Mouse (Mus musculus): ENCODE results near the gene Palm2. TPM values are rescaled to one million over a fixed set of nuclear protein-coding genes. Genes with fewer than 3 reads are reported as not detected.

The Palm2 gene
- polyA plus RNA-seq, 1 experiment: not detected

- TF ChIP-seq POLR2A (IDR thresholded peaks at IDR 0.05; ENCODE audit: low read depth, low read length) (no peak), CTCF (IDR thresholded peaks at IDR 0.05; ENCODE audit: extremely low read depth, insufficient read depth, insufficient read length, insufficient replicate concordance) (no peak)
- Histone ChIP-seq H3K36me3 (ENCODE audit: control insufficient read depth, insufficient read depth, low read length) (no peaks in the 10 kb centered on the region), H3K27ac (ENCODE audit: insufficient read depth, low read length) (no peak overlapping the region), H3K4me3 (ENCODE audit: extremely low read depth, insufficient read depth, insufficient read length) (no peak overlapping the region), H3K27me3 (ENCODE audit: control insufficient read depth, insufficient read depth, low read length) (no peaks in the 10 kb centered on the region), H3K4me1 (ENCODE audit: control insufficient read depth, insufficient read depth, insufficient read length) (no peaks in the 10 kb centered on the region)
- DNase-seq (ENCODE audit: low read depth in 1 of 2, low spot score in 2 of 2): no peak
- WGBS: 86% methylated on average over 6 of the region's 6 CpGs
These were observed 140.6 kb downstream of the Palm2 start for GRCm38 (mm10) chr4:57574646-57575045.

- Histone ChIP-seq H3K36me3 (ENCODE audit: control insufficient read depth, insufficient read depth, low read length) (no peaks in the 10 kb centered on the region), H3K4me3 (ENCODE audit: extremely low read depth, insufficient read depth, insufficient read length) (no peak overlapping the region), H3K27me3 (ENCODE audit: control insufficient read depth, insufficient read depth, low read length) (no peaks in the 10 kb centered on the region), H3K4me1 (ENCODE audit: control insufficient read depth, insufficient read depth, insufficient read length) (no peaks in the 10 kb centered on the region), H3K27ac (ENCODE audit: insufficient read depth, low read length) (no peak overlapping the region)
- TF ChIP-seq CTCF (IDR thresholded peaks at IDR 0.05; ENCODE audit: extremely low read depth, insufficient read depth, insufficient read length, insufficient replicate concordance): no peak
- no peak for TF ChIP-seq POLR2A (IDR thresholded peaks at IDR 0.05; ENCODE audit: low read depth, low read length)
- 86% methylated on average over 5 of the region's 5 CpGs for WGBS
- no peak for DNase-seq (ENCODE audit: low read depth in 1 of 2, low spot score in 2 of 2)
These were observed 141.6 kb downstream of the Palm2 start for GRCm38 (mm10) chr4:57575686-57576085.

- TF ChIP-seq CTCF (IDR thresholded peaks at IDR 0.05; ENCODE audit: extremely low read depth, insufficient read depth, insufficient read length, insufficient replicate concordance): no peak
- TF ChIP-seq POLR2A (IDR thresholded peaks at IDR 0.05; ENCODE audit: low read depth, low read length): no peak
- H3K27ac ChIP-seq (ENCODE audit: insufficient read depth, low read length): no peak overlapping the region
- WGBS: 84% methylated on average over 11 of the region's 11 CpGs
These were observed 142.0 kb downstream of the Palm2 start for GRCm38 (mm10) chr4:57576095-57576494.

GRCm38 (mm10) chr4:57579683-57580082 lies 145.6 kb downstream of the Palm2 start:
- H3K4me1 ChIP-seq (ENCODE audit: control insufficient read depth, insufficient read depth, insufficient read length): no peaks in the 10 kb centered on the region
- no peaks in the 10 kb centered on the region for H3K27me3 ChIP-seq (ENCODE audit: control insufficient read depth, insufficient read depth, low read length)
- DNase-seq (ENCODE audit: low read depth in 1 of 2, low spot score in 2 of 2): no peak
- TF ChIP-seq POLR2A (IDR thresholded peaks at IDR 0.05; ENCODE audit: low read depth, low read length) (no peak), CTCF (IDR thresholded peaks at IDR 0.05; ENCODE audit: extremely low read depth, insufficient read depth, insufficient read length, insufficient replicate concordance) (no peak)
- H3K4me3 ChIP-seq (ENCODE audit: extremely low read depth, insufficient read depth, insufficient read length): no peak overlapping the region
- no peaks in the 10 kb centered on the region for H3K36me3 ChIP-seq (ENCODE audit: control insufficient read depth, insufficient read depth, low read length)
- 95% methylated on average over 10 of the region's 10 CpGs for WGBS
- H3K27ac ChIP-seq (ENCODE audit: insufficient read depth, low read length): no peak overlapping the region

More at GRCm38 (mm10) chr4:57576095-57576494, 142.0 kb downstream of the Palm2 start:
- no peak overlapping the region for H3K4me3 ChIP-seq (ENCODE audit: extremely low read depth, insufficient read depth, insufficient read length)
- no peaks in the 10 kb centered on the region for H3K4me1 ChIP-seq (ENCODE audit: control insufficient read depth, insufficient read depth, insufficient read length)
- H3K27me3 ChIP-seq (ENCODE audit: control insufficient read depth, insufficient read depth, low read length): no peaks in the 10 kb centered on the region
- no peak for DNase-seq (ENCODE audit: low read depth in 1 of 2, low spot score in 2 of 2)
- no peaks in the 10 kb centered on the region for H3K36me3 ChIP-seq (ENCODE audit: control insufficient read depth, insufficient read depth, low read length)

GRCm38 (mm10) chr4:57585281-57585800 lies 151.3 kb downstream of the Palm2 start:
- DNase-seq (ENCODE audit: low read depth in 1 of 2, low spot score in 2 of 2): no peak
- no peaks in the 10 kb centered on the region for H3K4me1 ChIP-seq (ENCODE audit: control insufficient read depth, insufficient read depth, insufficient read length)
- H3K27ac ChIP-seq (ENCODE audit: insufficient read depth, low read length): no peak overlapping the region
- H3K36me3 ChIP-seq (ENCODE audit: control insufficient read depth, insufficient read depth, low read length): no peaks in the 10 kb centered on the region
- TF ChIP-seq CTCF (IDR thresholded peaks at IDR 0.05; ENCODE audit: extremely low read depth, insufficient read depth, insufficient read length, insufficient replicate concordance) (no peak), POLR2A (IDR thresholded peaks at IDR 0.05; ENCODE audit: low read depth, low read length) (no peak)
- no peaks in the 10 kb centered on the region for H3K27me3 ChIP-seq (ENCODE audit: control insufficient read depth, insufficient read depth, low read length)
- WGBS: 91% methylated on average over 6 of the region's 6 CpGs
- H3K4me3 ChIP-seq (ENCODE audit: extremely low read depth, insufficient read depth, insufficient read length): no peak overlapping the region

- H3K4me3 ChIP-seq (ENCODE audit: extremely low read depth, insufficient read depth, insufficient read length): no peak overlapping the region
- no peak for DNase-seq (ENCODE audit: low read depth in 1 of 2, low spot score in 2 of 2)
- no peaks in the 10 kb centered on the region for H3K27me3 ChIP-seq (ENCODE audit: control insufficient read depth, insufficient read depth, low read length)
- H3K4me1 ChIP-seq (ENCODE audit: control insufficient read depth, insufficient read depth, insufficient read length): no peaks in the 10 kb centered on the region
- H3K27ac ChIP-seq (ENCODE audit: insufficient read depth, low read length): no peak overlapping the region
- TF ChIP-seq CTCF (IDR thresholded peaks at IDR 0.05; ENCODE audit: extremely low read depth, insufficient read depth, insufficient read length, insufficient replicate concordance): no peak
- no peaks in the 10 kb centered on the region for H3K36me3 ChIP-seq (ENCODE audit: control insufficient read depth, insufficient read depth, low read length)
- 35% methylated on average over 7 of the region's 7 CpGs for WGBS
These were observed 153.0 kb downstream of the Palm2 start for GRCm38 (mm10) chr4:57586933-57587658.

- Histone ChIP-seq H3K4me1 (ENCODE audit: control insufficient read depth, insufficient read depth, insufficient read length) (no peaks in the 10 kb centered on the region), H3K4me3 (ENCODE audit: extremely low read depth, insufficient read depth, insufficient read length) (no peak overlapping the region), H3K27me3 (ENCODE audit: control insufficient read depth, insufficient read depth, low read length) (no peaks in the 10 kb centered on the region), H3K27ac (ENCODE audit: insufficient read depth, low read length) (no peak overlapping the region), H3K36me3 (ENCODE audit: control insufficient read depth, insufficient read depth, low read length) (no peaks in the 10 kb centered on the region)
- TF ChIP-seq CTCF (IDR thresholded peaks at IDR 0.05; ENCODE audit: extremely low read depth, insufficient read depth, insufficient read length, insufficient replicate concordance): no peak
- no peak for TF ChIP-seq POLR2A (IDR thresholded peaks at IDR 0.05; ENCODE audit: low read depth, low read length)
- 97% methylated on average over 1 of the region's 1 CpGs for WGBS
- no peak for DNase-seq (ENCODE audit: low read depth in 1 of 2, low spot score in 2 of 2)
These were observed 154.3 kb downstream of the Palm2 start for GRCm38 (mm10) chr4:57588356-57588755.

All from spleen, adult 2 months (tissue).